ENCODE assay signal across 35 mouse cellular contexts in genomic region chr5:135993381-135993965, GRCm38 (mm10). TPM values are rescaled to one million over a fixed set of nuclear protein-coding genes. Genes with fewer than 3 reads are reported as not detected.
DNase-seq lines count a peak whose midpoint lies in the region; ATAC-seq and TF ChIP-seq lines count a peak whose summit lies in the region.
"Had no signal": no experiment of that assay in that cellular context is flagged by ENCODE, and none has a peak within 500 bp of the region (broad histone marks: within the 10 kb centered on the region; RNA-seq: fewer than 3 reads in every experiment).

No protein-coding gene starts in this region.

- H3K9ac ChIP-seq in kidney, embryonic 15.5 days, result no peak overlapping the region
- H3K9ac ChIP-seq in kidney, postnatal 0 days (ENCODE audit: low read depth, low read length), result no peak overlapping the region
- H3K9ac ChIP-seq in midbrain, embryonic 11.5 days (ENCODE audit: low read length), result no peak overlapping the region
- H3K9ac ChIP-seq: embryonic facial prominence, embryonic 15.5 days; forebrain, embryonic 13.5 days; heart, embryonic 12.5 days; intestine, embryonic 15.5 days; limb, embryonic 15.5 days; liver, embryonic 13.5 days; midbrain, embryonic 13.5 days; neural tube, embryonic 15.5 days had no signal

- ATAC-seq in kidney, embryonic 15.5 days (replicated peaks; ENCODE audit: low FRiP score), result no peak
- no peak for ATAC-seq in kidney, postnatal 0 days (replicated peaks; ENCODE audit: low FRiP score, low read depth)
- ATAC-seq in midbrain, embryonic 11.5 days (ENCODE audit: low FRiP score), result no peak
- ATAC-seq: lung, postnatal 0 days; Patski had no signal

- TF ChIP-seq CTCF in kidney, postnatal 0 days (IDR thresholded peaks at IDR 0.05; ENCODE audit: low read depth), result no peak

- no peak overlapping the region for H3K4me3 ChIP-seq in kidney, embryonic 15.5 days (replicated peaks)
- no peak overlapping the region for H3K4me3 ChIP-seq in kidney, postnatal 0 days (replicated peaks; ENCODE audit: low read depth, low read length)
- no peak overlapping the region for H3K4me3 ChIP-seq in midbrain, embryonic 11.5 days (ENCODE audit: low read depth, low read length)
- H3K4me3 ChIP-seq in forebrain, embryonic 10.5 days, result no peak overlapping the region
- H3K4me3 ChIP-seq: embryonic facial prominence, embryonic 10.5 days; embryonic facial prominence, embryonic 15.5 days; forebrain, embryonic 13.5 days; heart, embryonic 12.5 days; intestine, embryonic 15.5 days; limb, embryonic 10.5 days; limb, embryonic 15.5 days; liver, embryonic 13.5 days; megakaryocyte, embryonic 14.5 days; midbrain, embryonic 13.5 days had no signal

- H3K27ac ChIP-seq in kidney, embryonic 15.5 days, result no peak overlapping the region
- H3K27ac ChIP-seq in kidney, postnatal 0 days, result no peak overlapping the region
- H3K27ac ChIP-seq in midbrain, embryonic 11.5 days (ENCODE audit: low read depth, low read length), result no peak overlapping the region
- no peak overlapping the region for H3K27ac ChIP-seq in forebrain, embryonic 10.5 days
- H3K27ac ChIP-seq: embryonic facial prominence, embryonic 10.5 days; embryonic facial prominence, embryonic 15.5 days; forebrain, embryonic 13.5 days; hindbrain, postnatal 0 days; intestine, embryonic 15.5 days; limb, embryonic 10.5 days; limb, embryonic 15.5 days; liver, embryonic 13.5 days; midbrain, embryonic 13.5 days; neural tube, embryonic 15.5 days had no signal

- peaks cover 21% of the 10 kb centered on the region for H3K4me1 ChIP-seq in kidney, embryonic 15.5 days
- H3K4me1 ChIP-seq in kidney, postnatal 0 days (replicated peaks; ENCODE audit: insufficient read depth, low read length), result no peaks in the 10 kb centered on the region
- peaks cover 6% of the 10 kb centered on the region for H3K4me1 ChIP-seq in midbrain, embryonic 11.5 days (ENCODE audit: control insufficient read depth, insufficient read depth, low read length)
- peaks cover 14% of the 10 kb centered on the region for H3K4me1 ChIP-seq in forebrain, embryonic 10.5 days

- peak; percentile 6 for DNase-seq in embryo, embryonic 10.5 days (ENCODE audit: low spot score)
- no peak for DNase-seq in embryo, embryonic 10 days (ENCODE audit: low spot score)
- DNase-seq in kidney, adult 18-20 months, result peak; percentile 8
- DNase-seq in kidney, postnatal 0 days (ENCODE audit: low spot score), result peak; percentile 35
- no peak for DNase-seq in midbrain, embryonic 11.5 days (ENCODE audit: low spot score, missing footprints)
- no peak for DNase-seq in forebrain, embryonic 10.5 days (ENCODE audit: extremely low spot score, low spot score)
- DNase-seq: adrenal gland, postnatal 14 days; cerebellum, adult 11-12 months; gastrocnemius, postnatal 14 days; heart, adult 18-20 months; heart, postnatal 4 days; layer of hippocampus, postnatal 36 days; liver, embryonic 13.5 days; lung, adult 18-20 months; lung, postnatal 4 days; spleen, adult 18-20 months; thymus, postnatal 14 days had no signal

- no peak overlapping the region for H3K4me2 ChIP-seq in kidney, embryonic 15.5 days
- H3K4me2 ChIP-seq in kidney, postnatal 0 days (ENCODE audit: low read length), result no peak overlapping the region
- no peak overlapping the region for H3K4me2 ChIP-seq in midbrain, embryonic 11.5 days
- H3K4me2 ChIP-seq: embryonic facial prominence, embryonic 15.5 days; forebrain, embryonic 13.5 days; heart, embryonic 12.5 days; intestine, embryonic 15.5 days; limb, embryonic 15.5 days; liver, embryonic 13.5 days; midbrain, embryonic 13.5 days; neural tube, embryonic 15.5 days had no signal

- H3K27me3 ChIP-seq in kidney, embryonic 15.5 days, result no peaks in the 10 kb centered on the region
- H3K27me3 ChIP-seq in kidney, postnatal 0 days (ENCODE audit: insufficient read depth, low read length), result no peaks in the 10 kb centered on the region
- H3K27me3 ChIP-seq in midbrain, embryonic 11.5 days (ENCODE audit: control insufficient read depth, insufficient read depth, low read length), result no peaks in the 10 kb centered on the region
- H3K27me3 ChIP-seq in forebrain, embryonic 10.5 days (ENCODE audit: poor library complexity, severe bottlenecking), result no peaks in the 10 kb centered on the region
- H3K27me3 ChIP-seq: embryonic facial prominence, embryonic 15.5 days; forebrain, embryonic 13.5 days; heart, embryonic 12.5 days; intestine, embryonic 15.5 days; limb, embryonic 15.5 days; liver, embryonic 13.5 days; midbrain, embryonic 13.5 days; neural tube, embryonic 15.5 days; Patski had no signal

- H3K36me3 ChIP-seq in kidney, embryonic 15.5 days, result peaks cover 20% of the 10 kb centered on the region
- peaks cover 14% of the 10 kb centered on the region for H3K36me3 ChIP-seq in kidney, postnatal 0 days (ENCODE audit: insufficient read depth, low read length)
- H3K36me3 ChIP-seq in midbrain, embryonic 11.5 days (ENCODE audit: control insufficient read depth, insufficient read depth, low read length), result peaks cover 4% of the 10 kb centered on the region; the same call in 1 of the 2 replicates
- peaks cover 23% of the 10 kb centered on the region for H3K36me3 ChIP-seq in forebrain, embryonic 10.5 days (replicated peaks)

- 24% methylated on average over 5 of the region's 5 CpGs for WGBS in kidney, embryonic 15.5 days
- WGBS in kidney, postnatal 0 days, result 30% methylated on average over 5 of the region's 5 CpGs
- 78% methylated on average over 5 of the region's 5 CpGs for WGBS in midbrain, embryonic 11.5 days
- WGBS in forebrain, embryonic 10.5 days, result 78% methylated on average over 5 of the region's 5 CpGs

- H3K9me3 ChIP-seq in kidney, embryonic 15.5 days (replicated peaks), result no peaks in the 10 kb centered on the region
- no peaks in the 10 kb centered on the region for H3K9me3 ChIP-seq in kidney, postnatal 0 days (replicated peaks; ENCODE audit: low read length)
- no peaks in the 10 kb centered on the region for H3K9me3 ChIP-seq in midbrain, embryonic 11.5 days (ENCODE audit: control insufficient read depth, low read length)
- H3K9me3 ChIP-seq in forebrain, embryonic 10.5 days, result no peaks in the 10 kb centered on the region
- H3K9me3 ChIP-seq: embryonic facial prominence, embryonic 10.5 days; embryonic facial prominence, embryonic 15.5 days; forebrain, embryonic 13.5 days; G1E; heart, embryonic 12.5 days; intestine, embryonic 15.5 days; limb, embryonic 10.5 days; limb, embryonic 15.5 days; liver, embryonic 13.5 days; megakaryocyte, embryonic 14.5 days; midbrain, embryonic 13.5 days; neural tube, embryonic 15.5 days had no signal

RNA-seq across cellular contexts. Expression of gene Dtx2, which starts 1.1 kb away (rescaled TPM):
- 29.4 and 29.9 TPM in 2 replicates for polyA plus RNA-seq in kidney, embryonic 15.5 days (2015; fragmentation: Nextera tagmentation; extraction: Ambion mirVana)
- 21.8 and 22.7 TPM in 2 replicates for polyA plus RNA-seq in kidney, postnatal 0 days (2015; fragmentation: Nextera tagmentation; extraction: Ambion mirVana)
- 23.2 and 29.6 TPM in 2 replicates for polyA plus RNA-seq in midbrain, embryonic 11.5 days (2014; fragmentation: Nextera tagmentation; extraction: Ambion mirVana)
- 33.9 and 41.1 TPM in 2 replicates for polyA plus RNA-seq in forebrain, embryonic 10.5 days (2016; fragmentation: Nextera tagmentation; extraction: Ambion mirVana)

RNA-seq across cellular contexts. Expression of gene Zp3, which starts 13.6 kb away (rescaled TPM):
- polyA plus RNA-seq in kidney, embryonic 15.5 days (2015; fragmentation: Nextera tagmentation; extraction: Ambion mirVana), result 0.30 TPM in 1 of 2 replicates, not detected in the other
- polyA plus RNA-seq in kidney, postnatal 0 days (2015; fragmentation: Nextera tagmentation; extraction: Ambion mirVana), result 0.13 and 0.16 TPM in 2 replicates
- polyA plus RNA-seq in midbrain, embryonic 11.5 days (2014; fragmentation: Nextera tagmentation; extraction: Ambion mirVana), result not detected in 2 replicates
- 0.12 TPM in 1 of 2 replicates, not detected in the other for polyA plus RNA-seq in forebrain, embryonic 10.5 days (2016; fragmentation: Nextera tagmentation; extraction: Ambion mirVana)
- polyA plus RNA-seq: embryonic facial prominence, embryonic 10.5 days; forebrain, embryonic 13.5 days; G1E; heart, postnatal 0 days; large intestine, adult 2 months; limb, embryonic 10.5 days; liver, embryonic 13.5 days; midbrain, embryonic 13.5 days; urinary bladder, adult 2 months had no signal

RNA-seq across cellular contexts. Expression of gene Ssc4d, which starts 19.1 kb away (rescaled TPM):
- 9.6 and 10.1 TPM in 2 replicates for polyA plus RNA-seq in kidney, embryonic 15.5 days (2015; fragmentation: Nextera tagmentation; extraction: Ambion mirVana)
- polyA plus RNA-seq in kidney, postnatal 0 days (2015; fragmentation: Nextera tagmentation; extraction: Ambion mirVana), result 6.7 and 7.5 TPM in 2 replicates
- 0.68 and 0.86 TPM in 2 replicates for polyA plus RNA-seq in midbrain, embryonic 11.5 days (2014; fragmentation: Nextera tagmentation; extraction: Ambion mirVana)
- 1.7 and 1.9 TPM in 2 replicates for polyA plus RNA-seq in forebrain, embryonic 10.5 days (2016; fragmentation: Nextera tagmentation; extraction: Ambion mirVana)

RNA-seq across cellular contexts. Expression of gene Upk3b, which starts 44.8 kb away (rescaled TPM):
- polyA plus RNA-seq in kidney, embryonic 15.5 days (2015; fragmentation: Nextera tagmentation; extraction: Ambion mirVana), result 2.6 and 5.9 TPM in 2 replicates
- 5.1 and 6.0 TPM in 2 replicates for polyA plus RNA-seq in kidney, postnatal 0 days (2015; fragmentation: Nextera tagmentation; extraction: Ambion mirVana)
- not detected in 2 replicates for polyA plus RNA-seq in midbrain, embryonic 11.5 days (2014; fragmentation: Nextera tagmentation; extraction: Ambion mirVana)
- polyA plus RNA-seq in forebrain, embryonic 10.5 days (2016; fragmentation: Nextera tagmentation; extraction: Ambion mirVana), result 0.09 TPM in 1 of 2 replicates, not detected in the other
- polyA plus RNA-seq: forebrain, embryonic 13.5 days; G1E; hindbrain, postnatal 0 days; midbrain, embryonic 13.5 days had no signal

RNA-seq across cellular contexts. Expression of gene Ywhag, which starts 59.1 kb away (rescaled TPM):
- 179 and 189 TPM in 2 replicates for polyA plus RNA-seq in kidney, embryonic 15.5 days (2015; fragmentation: Nextera tagmentation; extraction: Ambion mirVana)
- polyA plus RNA-seq in kidney, postnatal 0 days (2015; fragmentation: Nextera tagmentation; extraction: Ambion mirVana), result 89.4 and 105 TPM in 2 replicates
- polyA plus RNA-seq in midbrain, embryonic 11.5 days (2014; fragmentation: Nextera tagmentation; extraction: Ambion mirVana), result 182 and 188 TPM in 2 replicates
- 264 and 283 TPM in 2 replicates for polyA plus RNA-seq in forebrain, embryonic 10.5 days (2016; fragmentation: Nextera tagmentation; extraction: Ambion mirVana)

Comparison
In these comparisons a context has a peak if more than half of its experiments do, and no peak if none do; other contexts are left out.
1. DNase-seq: peak in embryo, embryonic 10.5 days (single experiment), kidney, adult 18-20 months (single experiment) and kidney, postnatal 0 days (single experiment); none in embryo, embryonic 10 days (single experiment), midbrain, embryonic 11.5 days (single experiment) and forebrain, embryonic 10.5 days (single experiment).